Mouse (Mus musculus) c-Kit-positive CD71-negative TER-119-negative erythroid progenitor cells, embryonic 14.5 days (primary cell): ENCODE measurements around the gene Rpl14.

Source experiments
- DNase-seq: peaks from one replicate; pipeline ENCODE4 v3.0.0-alpha.2; 2013; ENCODE audit warnings: low read depth

The Rpl14 gene

GRCm38 (mm10) chr9:120603956-120604355 lies 32.7 kb downstream of the Rpl14 start:
- no peak for DNase-seq

GRCm38 (mm10) chr9:120611055-120611454 lies 39.8 kb downstream of the Rpl14 start:
- DNase-seq, result no peak

- no peak for DNase-seq
Observed at GRCm38 (mm10) chr9:120614059-120614458, 42.8 kb downstream of the Rpl14 start.

GRCm38 (mm10) chr9:120618101-120618500 lies 46.9 kb downstream of the Rpl14 start:
- DNase-seq, result no peak

GRCm38 (mm10) chr9:120619347-120619708 lies 48.1 kb downstream of the Rpl14 start:
- no peak for DNase-seq

- no peak for DNase-seq
Observed at GRCm38 (mm10) chr9:120619709-120620408, 48.6 kb downstream of the Rpl14 start.

- no peak for DNase-seq
Observed at GRCm38 (mm10) chr9:120620409-120620745, 49.1 kb downstream of the Rpl14 start.
